Mouse (Mus musculus) heart, embryonic 13.5 days (tissue): ENCODE data around the gene Kdm2b. TPM values are rescaled to one million over a fixed set of nuclear protein-coding genes. Genes with fewer than 3 reads are reported as not detected.

ENCODE experiments used
- ATAC-seq: fragments of 200-750 bp; cut with Nextera tagmentation; 2 replicates; pipeline ENCODE4 v1.8.0; 2017; ENCODE audit warnings: moderate TSS enrichment; ENCODE audit not compliant: insufficient number of reproducible peaks, low FRiP score, low TSS enrichment; ENCODE audit errors: extremely low read depth
- H3K27ac ChIP-seq: fragments of 300-500 bp; sonication (generic); replicated peaks from 2 replicates; pipeline ENCODE4 v1.5.1; 2015; ENCODE audit warnings: moderate library complexity, mild to moderate bottlenecking, inconsistent platforms
- H3K27me3 ChIP-seq: fragments of 300-500 bp; sonication (generic); replicated peaks from 2 replicates; pipeline ENCODE4 v1.6.1; 2015; ENCODE audit warnings: mild to moderate bottlenecking, inconsistent platforms
- H3K36me3 ChIP-seq: fragments of 300-500 bp; sonication (generic); 2 replicates; pipeline ENCODE4 v1.6.1; 2015; ENCODE audit warnings: mild to moderate bottlenecking, inconsistent platforms
- H3K4me1 ChIP-seq: fragments of 300-500 bp; sonication (generic); 2 replicates; pipeline ENCODE4 v1.6.1; 2015; ENCODE audit warnings: inconsistent platforms
- H3K4me2 ChIP-seq: fragments of 300-500 bp; sonication (generic); 2 replicates; pipeline ENCODE4 v1.6.1; 2015; ENCODE audit warnings: inconsistent platforms, mild to moderate bottlenecking, moderate library complexity
- H3K4me3 ChIP-seq: fragments of 300-500 bp; sonication (generic); 2 replicates; pipeline ENCODE4 v1.5.1; 2015; ENCODE audit warnings: moderate library complexity, mild to moderate bottlenecking, inconsistent platforms
- H3K9ac ChIP-seq: fragments of 300-500 bp; sonication (generic); 2 replicates; pipeline ENCODE4 v1.6.1; 2015; ENCODE audit warnings: inconsistent platforms, mild to moderate bottlenecking, moderate library complexity
- H3K9me3 ChIP-seq: fragments of 300-500 bp; sonication (generic); 2 replicates; pipeline ENCODE4 v1.6.1; 2016; ENCODE audit warnings: inconsistent platforms
- WGBS: fragments of 180-500 bp; shearing (Covaris S2); methylation state at CpG from one replicate; pipeline ENCODE4 v1.1.7; 2015; ENCODE audit warnings: mixed read lengths; 5-methylcytosine and 5-hydroxymethylcytosine counted together
- polyA plus RNA-seq: library from polyadenylated mRNA; unstranded; fragments of >200 nt; fragmentation: Nextera tagmentation; extraction: Ambion mirVana; gene quantifications from 2 replicates; pipeline ENCODE4 v1.2.1, GENCODE M21; 2015

The Kdm2b gene
- polyA plus RNA-seq, 1 experiment from 2014 or later, result 28.2 TPM

GRCm38 (mm10) chr5:123009873-123010272, 20.2 kb upstream of the Kdm2b start:
- Histone ChIP-seq H3K4me3 (no peak overlapping the region), H3K27ac (no peak overlapping the region), H3K27me3 (0 out of 2 replicates have a peak, but pooled peaks cover 3% of the 10 kb centered on the region), H3K4me1 (peaks cover 30% of the 10 kb centered on the region), H3K9ac (peak overlapping the region; percentile 21; the same call in 1 of the 2 replicates), H3K36me3 (no peaks in the 10 kb centered on the region), H3K4me2 (peak overlapping the region; percentile 19; the same call in 1 of the 2 replicates), H3K9me3 (no peaks in the 10 kb centered on the region)
- 35% methylated on average over 11 of the region's 11 CpGs for WGBS
- no peak for ATAC-seq

DNA sequence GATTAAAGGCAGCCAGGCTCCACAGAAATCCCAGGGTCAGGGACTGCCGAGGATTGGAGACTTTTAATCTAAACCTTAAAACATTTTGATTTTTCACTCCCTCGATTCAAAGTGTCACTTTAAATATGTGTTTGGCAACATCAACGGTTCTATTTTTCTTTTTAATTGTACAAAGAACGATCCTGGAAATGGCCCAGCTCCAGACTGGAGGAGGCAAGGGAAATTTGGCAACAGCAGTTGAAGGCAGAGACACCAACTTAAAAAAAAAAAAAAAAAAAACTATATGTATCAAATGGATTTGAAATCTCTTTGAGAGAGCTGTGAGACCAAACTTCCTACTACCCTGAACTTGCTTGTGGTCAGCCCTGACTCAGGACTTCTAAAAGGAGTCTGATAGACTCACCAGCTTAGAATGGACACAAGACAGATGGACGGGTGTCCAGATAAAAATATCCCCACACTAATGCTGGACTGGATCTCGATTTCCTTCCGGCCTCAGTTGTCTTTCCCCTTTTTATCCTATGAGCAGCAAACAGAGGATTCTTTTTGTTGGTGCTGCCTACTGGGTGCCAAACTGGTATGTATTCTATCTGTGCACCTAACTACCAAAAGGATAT, 19.4 kb upstream of the Kdm2b start:
- Histone ChIP-seq H3K9me3 (no peaks in the 10 kb centered on the region), H3K4me1 (peaks cover 24% of the 10 kb centered on the region), H3K27me3 (0 out of 2 replicates have a peak, but pooled peaks cover 3% of the 10 kb centered on the region), H3K9ac (no peak overlapping the region), H3K4me3 (no peak overlapping the region), H3K36me3 (no peaks in the 10 kb centered on the region), H3K27ac (no peak overlapping the region), H3K4me2 (no peak overlapping the region)
- ATAC-seq, result no peak
- 59% methylated on average over 7 of the region's 7 CpGs for WGBS

GRCm38 (mm10) chr5:123005716-123006592, 16.3 kb upstream of the Kdm2b start:
- H3K4me2 ChIP-seq, result peak overlapping the region; percentile 5; the same call in 1 of the 2 replicates
- no peaks in the 10 kb centered on the region for H3K9me3 ChIP-seq
- no peak for ATAC-seq
- no peak overlapping the region for H3K4me3 ChIP-seq
- no peak overlapping the region for H3K27ac ChIP-seq
- H3K9ac ChIP-seq, result peak overlapping the region; percentile 30; the same call in 1 of the 2 replicates
- WGBS, result 56% methylated on average over 19 of the region's 19 CpGs
- H3K36me3 ChIP-seq, result no peaks in the 10 kb centered on the region
- H3K27me3 ChIP-seq, result 0 out of 2 replicates have a peak, but pooled peaks cover 3% of the 10 kb centered on the region
- peaks cover 21% of the 10 kb centered on the region for H3K4me1 ChIP-seq

GRCm38 (mm10) chr5:123000901-123001300, 11.3 kb upstream of the Kdm2b start:
- H3K4me3 ChIP-seq, result no peak overlapping the region
- H3K27ac ChIP-seq, result no peak overlapping the region
- H3K27me3 ChIP-seq, result 0 out of 2 replicates have a peak, but pooled peaks cover 3% of the 10 kb centered on the region
- peaks cover 7% of the 10 kb centered on the region for H3K36me3 ChIP-seq
- no peaks in the 10 kb centered on the region for H3K9me3 ChIP-seq
- peaks cover 18% of the 10 kb centered on the region for H3K4me1 ChIP-seq
- no peak overlapping the region for H3K9ac ChIP-seq
- no peak for ATAC-seq
- no peak overlapping the region for H3K4me2 ChIP-seq
- WGBS, result 74% methylated on average over 1 of the region's 1 CpGs

DNA sequence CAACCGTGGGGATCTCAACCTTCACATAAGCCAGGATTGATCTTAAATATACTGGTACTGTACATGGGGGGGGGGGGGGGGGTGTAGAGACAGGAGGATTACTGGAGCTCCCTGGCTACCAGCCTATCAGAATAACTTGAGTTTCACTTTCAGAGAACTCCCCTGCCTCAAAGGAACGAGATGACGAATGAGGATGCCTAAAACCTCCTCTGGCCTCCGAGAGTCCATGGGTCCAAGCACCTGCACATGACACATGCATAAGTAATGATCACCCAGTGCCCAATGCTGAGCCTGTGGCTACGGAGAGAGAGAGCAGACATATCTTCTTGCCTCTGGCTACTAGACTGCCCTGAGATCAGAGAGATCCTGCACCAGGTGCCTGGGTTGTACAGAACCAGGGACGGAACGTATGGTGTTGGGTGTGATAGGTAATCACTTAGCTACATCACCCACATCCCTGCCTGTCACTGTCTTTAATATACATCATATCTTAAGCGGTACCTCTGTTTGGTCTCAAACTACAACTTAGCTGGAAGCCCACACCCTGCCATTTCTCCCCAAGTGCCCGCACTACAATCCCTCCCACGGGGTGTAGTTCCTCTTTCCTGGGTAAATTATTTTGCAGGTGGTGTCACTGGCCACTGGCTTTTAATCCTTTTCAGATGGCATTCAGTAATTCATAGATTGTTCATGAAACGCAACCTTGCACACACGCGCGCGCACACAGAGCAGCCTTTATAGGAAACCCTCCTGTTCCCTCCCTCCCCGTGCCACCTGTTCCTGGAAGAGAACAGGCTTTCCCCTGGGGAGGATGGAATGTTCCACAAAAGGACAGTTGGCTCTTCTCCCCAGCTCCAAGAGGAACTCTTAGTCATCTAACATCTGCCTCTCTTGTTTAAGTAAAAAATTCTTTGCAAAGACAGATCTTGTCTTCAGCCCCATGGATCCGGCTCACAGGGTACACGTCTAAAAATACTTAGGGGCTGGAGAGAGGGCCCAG, 7.9 kb upstream of the Kdm2b start:
- Histone ChIP-seq H3K4me1 (peaks cover 33% of the 10 kb centered on the region), H3K4me3 (no peak overlapping the region), H3K9ac (no peak overlapping the region), H3K36me3 (peaks cover 10% of the 10 kb centered on the region), H3K27me3 (no peaks in the 10 kb centered on the region), H3K9me3 (no peaks in the 10 kb centered on the region), H3K27ac (no peak overlapping the region), H3K4me2 (no peak overlapping the region)
- WGBS, result 83% methylated on average over 18 of the region's 18 CpGs
- no peak for ATAC-seq

DNA sequence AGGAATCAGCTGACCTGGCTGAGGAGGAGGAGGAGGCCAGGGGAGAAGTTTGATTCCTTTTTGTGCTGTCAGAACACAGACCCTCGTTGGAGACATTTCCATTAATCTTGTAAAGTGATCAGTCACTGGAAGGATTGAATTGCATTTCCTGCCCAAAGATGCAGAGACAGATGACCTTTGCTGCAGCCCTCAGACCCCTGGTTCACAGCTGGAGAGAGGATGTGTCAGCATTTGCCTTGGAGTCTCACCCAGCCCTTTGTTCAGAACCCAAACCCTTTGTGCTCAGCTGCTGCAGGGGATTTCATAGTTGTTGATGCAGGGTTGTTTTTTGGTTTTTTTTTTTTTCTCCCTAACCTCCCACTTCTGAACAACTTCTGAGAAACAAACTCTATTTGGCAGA, 5.3 kb upstream of the Kdm2b start:
- Histone ChIP-seq H3K4me2 (peak overlapping the region; percentile 20), H3K36me3 (peaks cover 10% of the 10 kb centered on the region), H3K27ac (no peak overlapping the region), H3K9ac (peak overlapping the region; percentile 68), H3K9me3 (no peaks in the 10 kb centered on the region), H3K4me1 (peaks cover 59% of the 10 kb centered on the region), H3K4me3 (no peak overlapping the region), H3K27me3 (no peaks in the 10 kb centered on the region)
- 4% methylated on average over 1 of the region's 1 CpGs for WGBS
- no peak for ATAC-seq

DNA sequence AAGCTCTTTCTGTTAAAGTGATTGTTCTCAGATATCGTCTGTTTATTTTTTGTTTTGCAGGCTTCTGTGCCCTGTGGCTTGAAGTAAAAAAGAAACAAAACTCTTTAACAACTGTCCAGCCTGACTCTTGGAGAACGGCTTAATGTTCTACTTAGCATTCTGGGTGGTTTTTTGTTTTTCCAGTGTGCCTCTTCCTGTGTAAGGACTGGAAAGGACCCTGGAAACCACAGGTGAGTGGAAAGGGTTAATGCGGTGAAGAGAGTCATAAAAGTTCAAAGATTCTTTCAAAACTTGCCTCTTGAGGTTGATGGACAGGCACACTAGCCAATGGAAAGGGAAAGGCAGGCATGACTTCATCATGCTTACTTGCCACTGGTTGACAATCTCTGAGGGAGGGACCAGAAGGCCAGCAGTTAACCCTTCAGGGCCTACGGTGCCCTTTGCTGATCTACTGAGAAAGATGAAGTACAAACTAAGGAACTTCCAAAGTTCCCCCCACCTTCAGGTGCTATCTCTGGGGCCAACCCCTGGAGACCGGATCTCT, 4.8 kb upstream of the Kdm2b start:
- ATAC-seq, result peak; percentile 48; the same call in 1 of the 2 replicates
- no peaks in the 10 kb centered on the region for H3K9me3 ChIP-seq
- peaks cover 10% of the 10 kb centered on the region for H3K36me3 ChIP-seq
- no peaks in the 10 kb centered on the region for H3K27me3 ChIP-seq
- H3K4me2 ChIP-seq, result peak overlapping the region; percentile 67
- H3K27ac ChIP-seq, result peak overlapping the region; percentile 56; the same call in 1 of the 2 replicates
- 11% methylated on average over 5 of the region's 5 CpGs for WGBS
- H3K4me3 ChIP-seq, result peak overlapping the region; percentile 41
- peaks cover 64% of the 10 kb centered on the region for H3K4me1 ChIP-seq
- H3K9ac ChIP-seq, result peak overlapping the region; percentile 68

DNA sequence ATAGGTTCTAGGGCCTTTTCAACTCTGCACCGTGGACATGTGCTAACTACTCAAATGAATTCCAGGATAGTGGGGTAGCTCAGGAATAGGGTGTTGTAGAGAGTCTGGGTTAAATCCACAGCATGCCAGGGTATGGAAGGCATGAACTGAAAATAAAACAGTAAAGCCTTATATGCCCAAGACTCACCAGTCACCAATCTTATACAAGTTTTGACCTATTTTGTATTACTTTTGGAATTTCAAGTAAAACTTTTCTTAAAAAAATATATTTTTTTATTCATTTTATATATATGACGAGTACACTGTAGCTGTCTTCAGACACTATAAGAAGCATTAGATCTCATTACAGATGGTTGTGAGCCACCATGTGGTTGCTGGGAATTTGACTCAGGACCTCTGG, 4.2 kb upstream of the Kdm2b start:
- H3K4me1 ChIP-seq, result peaks cover 58% of the 10 kb centered on the region
- H3K9ac ChIP-seq, result no peak overlapping the region
- ATAC-seq, result no peak
- no peaks in the 10 kb centered on the region for H3K9me3 ChIP-seq
- no peaks in the 10 kb centered on the region for H3K27me3 ChIP-seq
- peaks cover 10% of the 10 kb centered on the region for H3K36me3 ChIP-seq
- WGBS, result 48% methylated on average over 2 of the region's 2 CpGs
- peak overlapping the region; percentile 67 for H3K4me2 ChIP-seq
- peak overlapping the region; percentile 56; the same call in 1 of the 2 replicates for H3K27ac ChIP-seq
- H3K4me3 ChIP-seq, result peak overlapping the region; percentile 41

GRCm38 (mm10) chr5:122991350-122992004, 1.9 kb upstream of the Kdm2b start:
- ATAC-seq, result no peak

More at GRCm38 (mm10) chr5:122991350-122992004, 1.9 kb upstream of the Kdm2b start:
- peak overlapping the region; percentile 93 for H3K27ac ChIP-seq
- H3K4me3 ChIP-seq, result peak overlapping the region; percentile 80
- peaks cover 65% of the 10 kb centered on the region for H3K4me1 ChIP-seq
- H3K36me3 ChIP-seq, result peaks cover 3% of the 10 kb centered on the region; the same call in 1 of the 2 replicates
- H3K4me2 ChIP-seq, result peak overlapping the region; percentile 99
- no peaks in the 10 kb centered on the region for H3K9me3 ChIP-seq
- H3K27me3 ChIP-seq, result peaks cover 8% of the 10 kb centered on the region; the same call in 1 of the 2 replicates
- 18% methylated on average over 5 of the region's 5 CpGs for WGBS
- peak overlapping the region; percentile 93 for H3K9ac ChIP-seq
